Mouse (Mus musculus) bone marrow macrophage, adult 2 months (primary cell): ENCODE results near the gene Stra6. TPM values are rescaled to one million over a fixed set of nuclear protein-coding genes. Genes with fewer than 3 reads are reported as not detected.

ENCODE experiments used
- H3K27ac ChIP-seq: 2 replicates; pipeline ENCODE4 v1.5.1; 2012; ENCODE audit warnings: low read depth, low read length; ENCODE audit not compliant: insufficient read depth
- H3K4me1 ChIP-seq: 2 replicates; pipeline ENCODE4 v1.6.1; 2012; ENCODE audit warnings: low read length; ENCODE audit not compliant: control insufficient read depth, insufficient read depth
- H3K4me3 ChIP-seq: 2 replicates; pipeline ENCODE4 v1.5.1; 2012; ENCODE audit warnings: mild to moderate bottlenecking, low read length, moderate library complexity; ENCODE audit not compliant: insufficient read depth
- CTCF ChIP-seq: IDR thresholded peaks from 2 replicates; pipeline ENCODE4 v1.5.1; 2012; ENCODE audit warnings: low read depth, mild to moderate bottlenecking, low read length, moderate library complexity
- POLR2A ChIP-seq: IDR thresholded peaks from 2 replicates; pipeline ENCODE4 v1.6.1; 2012; ENCODE audit warnings: mild to moderate bottlenecking, low read depth, low read length, borderline replicate concordance
- polyA plus RNA-seq: library from polyadenylated mRNA; stranded (reverse); fragments of >200 nt; gene quantifications from 2 replicates; pipeline ENCODE4 v1.2.4, GENCODE M21; 2012; ENCODE audit not compliant: missing spikeins, insufficient read depth, insufficient read length

Gene Stra6
- not detected in 2 replicates for polyA plus RNA-seq

- Histone ChIP-seq H3K4me1 (no peaks in the 10 kb centered on the region), H3K27ac (no peak within 1 kb of the TSS), H3K4me3 (no peak within 1 kb of the TSS)
- TF ChIP-seq POLR2A (no peak), CTCF (no peak)
These were observed at the start of gene Stra6 for GRCm38 (mm10) chr9:58063531-58063930. Gene Stra6, plus strand, starts transcription at chr9:58063788.

GRCm38 (mm10) chr9:58014393-58015160, 49.0 kb upstream of the Stra6 start:
- Histone ChIP-seq H3K27ac (no peak overlapping the region), H3K4me1 (no peaks in the 10 kb centered on the region), H3K4me3 (no peak overlapping the region)
- TF ChIP-seq POLR2A (no peak), CTCF (no peak)

- Histone ChIP-seq H3K4me1 (no peaks in the 10 kb centered on the region), H3K27ac (no peak overlapping the region), H3K4me3 (no peak overlapping the region)
- no peak for TF ChIP-seq CTCF
- TF ChIP-seq POLR2A, result no peak
These were observed 47.7 kb upstream of the Stra6 start for GRCm38 (mm10) chr9:58015856-58016255.

GRCm38 (mm10) chr9:58016962-58017361, 46.6 kb upstream of the Stra6 start:
- Histone ChIP-seq H3K4me3 (no peak overlapping the region), H3K4me1 (no peaks in the 10 kb centered on the region), H3K27ac (no peak overlapping the region)
- TF ChIP-seq CTCF (no peak), POLR2A (no peak)

- TF ChIP-seq POLR2A (no peak), CTCF (no peak)
- Histone ChIP-seq H3K27ac (no peak overlapping the region), H3K4me3 (no peak overlapping the region), H3K4me1 (no peaks in the 10 kb centered on the region)
These were observed 45.2 kb upstream of the Stra6 start for GRCm38 (mm10) chr9:58018385-58018784.

GRCm38 (mm10) chr9:58025995-58026394, 37.6 kb upstream of the Stra6 start:
- TF ChIP-seq POLR2A, result no peak
- no peak for TF ChIP-seq CTCF
- Histone ChIP-seq H3K27ac (no peak overlapping the region), H3K4me3 (no peak overlapping the region), H3K4me1 (no peaks in the 10 kb centered on the region)

- Histone ChIP-seq H3K4me1 (no peaks in the 10 kb centered on the region), H3K27ac (no peak overlapping the region), H3K4me3 (no peak overlapping the region)
- TF ChIP-seq CTCF (no peak), POLR2A (no peak)
These were observed 36.0 kb upstream of the Stra6 start for GRCm38 (mm10) chr9:58027426-58028180.

GRCm38 (mm10) chr9:58028841-58029240, 34.7 kb upstream of the Stra6 start:
- Histone ChIP-seq H3K27ac (no peak overlapping the region), H3K4me1 (no peaks in the 10 kb centered on the region), H3K4me3 (no peak overlapping the region)
- TF ChIP-seq POLR2A (no peak), CTCF (no peak)

GRCm38 (mm10) chr9:58029635-58030034, 34.0 kb upstream of the Stra6 start:
- no peak overlapping the region for H3K4me3 ChIP-seq
- no peak for TF ChIP-seq CTCF
- no peak for TF ChIP-seq POLR2A
- no peak overlapping the region for H3K27ac ChIP-seq
- no peaks in the 10 kb centered on the region for H3K4me1 ChIP-seq

- H3K4me3 ChIP-seq, result no peak overlapping the region
- no peak overlapping the region for H3K27ac ChIP-seq
- H3K4me1 ChIP-seq, result no peaks in the 10 kb centered on the region
- TF ChIP-seq POLR2A (no peak), CTCF (no peak)
These were observed 31.7 kb upstream of the Stra6 start for GRCm38 (mm10) chr9:58031895-58032294.
